Mouse (Mus musculus) embryonic facial prominence, embryonic 14.5 days (tissue): ENCODE measurements at regions not wholly inside any gene's neighbourhood (a gene's known extent, or its start where the extent isn't known, plus 50 kb on each side); places are given as distances from the start of the nearest gene placed in this dataset.

Experiments
- ATAC-seq: fragments of 200-750 bp; cut with Nextera tagmentation; 2 replicates; pipeline ENCODE4 v1.8.0; 2017; ENCODE audit warnings: low read depth, moderate number of reproducible peaks, moderate TSS enrichment
- DNase-seq: peaks from one replicate; pipeline ENCODE4 v3.0.0-alpha.2; 2015; ENCODE audit warnings: low spot score
- H3K27ac ChIP-seq: fragments of 300-500 bp; sonication (generic); replicated peaks from 2 replicates; pipeline ENCODE4 v1.5.1; 2014; ENCODE audit warnings: low read depth, mild to moderate bottlenecking, low read length, moderate library complexity
- H3K27me3 ChIP-seq: fragments of 300-500 bp; sonication (generic); replicated peaks from 2 replicates; pipeline ENCODE4 v1.6.1; 2014; ENCODE audit warnings: low read length; ENCODE audit not compliant: control insufficient read depth, insufficient read depth
- H3K36me3 ChIP-seq: fragments of 300-500 bp; sonication (generic); 2 replicates; pipeline ENCODE4 v1.6.1; 2014; ENCODE audit warnings: low read length, mixed read lengths; ENCODE audit not compliant: control insufficient read depth, insufficient read depth
- H3K4me1 ChIP-seq: fragments of 300-500 bp; sonication (generic); 2 replicates; pipeline ENCODE4 v1.6.1; 2014; ENCODE audit warnings: antibody characterized with exemption, low read length; ENCODE audit not compliant: control insufficient read depth, insufficient read depth
- H3K4me2 ChIP-seq: fragments of 300-500 bp; sonication (generic); 2 replicates; pipeline ENCODE4 v1.6.1; 2014; ENCODE audit warnings: low read depth, mild to moderate bottlenecking, low read length, moderate library complexity, mixed read lengths
- H3K4me3 ChIP-seq: fragments of 300-500 bp; sonication (generic); 2 replicates; pipeline ENCODE4 v1.5.1; 2014; ENCODE audit warnings: low read depth, mild to moderate bottlenecking, low read length
- H3K9ac ChIP-seq: fragments of 300-500 bp; sonication (generic); 2 replicates; pipeline ENCODE4 v1.6.1; 2014; ENCODE audit warnings: low read depth, mild to moderate bottlenecking, low read length, moderate library complexity, mixed read lengths
- H3K9me3 ChIP-seq: fragments of 300-500 bp; sonication (generic); 2 replicates; pipeline ENCODE4 v1.6.1; 2016; ENCODE audit warnings: low read length; ENCODE audit not compliant: control insufficient read depth
- WGBS: fragments of 180-500 bp; shearing (Covaris S2); extraction: QIAGEN DNeasy Blood & Tissue Kit; methylation state at CpG from one replicate; pipeline ENCODE4 v1.1.7; 2014; 5-methylcytosine and 5-hydroxymethylcytosine counted together

- H3K36me3 ChIP-seq, result no peaks in the 10 kb centered on the region
- ATAC-seq (no peak), DNase-seq (no peak)
- H3K4me3 ChIP-seq, result no peak overlapping the region
- no peak overlapping the region for H3K9ac ChIP-seq
- WGBS, result 75% methylated on average over 8 of the region's 8 CpGs
- peaks cover 7% of the 10 kb centered on the region for H3K4me1 ChIP-seq
- H3K4me2 ChIP-seq, result no peak overlapping the region
- H3K27me3 ChIP-seq, result no peaks in the 10 kb centered on the region
- H3K9me3 ChIP-seq, result peaks cover 12% of the 10 kb centered on the region
- no peak overlapping the region for H3K27ac ChIP-seq
Observed at GRCm38 (mm10) chr9:71364047-71364665, 121.6 kb downstream of the Polr2m start.

GRCm38 (mm10) chr9:71362401-71362800 lies 123.3 kb downstream of the Polr2m start:
- peaks cover 7% of the 10 kb centered on the region for H3K4me1 ChIP-seq
- ATAC-seq, result no peak
- H3K27me3 ChIP-seq, result no peaks in the 10 kb centered on the region
- H3K9ac ChIP-seq, result no peak overlapping the region
- H3K27ac ChIP-seq, result no peak overlapping the region; the same call in 1 of the 2 replicates
- no peaks in the 10 kb centered on the region for H3K36me3 ChIP-seq
- no peak overlapping the region for H3K4me3 ChIP-seq
- H3K9me3 ChIP-seq, result peaks cover 3% of the 10 kb centered on the region; the same call in 1 of the 2 replicates
- no peak for DNase-seq
- H3K4me2 ChIP-seq, result no peak overlapping the region

GRCm38 (mm10) chr9:71361961-71362360 lies 123.8 kb downstream of the Polr2m start:
- peak; percentile 75 for DNase-seq
- no peak overlapping the region for H3K4me2 ChIP-seq
- H3K27ac ChIP-seq, result no peak overlapping the region
- H3K9me3 ChIP-seq, result peaks cover 3% of the 10 kb centered on the region; the same call in 1 of the 2 replicates
- H3K4me1 ChIP-seq, result peaks cover 7% of the 10 kb centered on the region
- peak; percentile 65; the same call in 1 of the 2 replicates for ATAC-seq
- H3K9ac ChIP-seq, result no peak overlapping the region
- 70% methylated on average over 5 of the region's 5 CpGs for WGBS
- H3K27me3 ChIP-seq, result no peaks in the 10 kb centered on the region
- no peaks in the 10 kb centered on the region for H3K36me3 ChIP-seq
- no peak overlapping the region for H3K4me3 ChIP-seq

- no peak overlapping the region for H3K9ac ChIP-seq
- DNase-seq (no peak), ATAC-seq (no peak)
- no peak overlapping the region for H3K4me2 ChIP-seq
- H3K9me3 ChIP-seq, result peaks cover 3% of the 10 kb centered on the region; the same call in 1 of the 2 replicates
- no peak overlapping the region for H3K27ac ChIP-seq
- no peak overlapping the region for H3K4me3 ChIP-seq
- 78% methylated on average over 2 of the region's 2 CpGs for WGBS
- no peaks in the 10 kb centered on the region for H3K36me3 ChIP-seq
- no peaks in the 10 kb centered on the region for H3K27me3 ChIP-seq
- H3K4me1 ChIP-seq, result peaks cover 4% of the 10 kb centered on the region; the same call in 1 of the 2 replicates
Observed at GRCm38 (mm10) chr9:71361311-71361710, 124.4 kb downstream of the Polr2m start.

- Histone ChIP-seq H3K4me1 (peaks cover 4% of the 10 kb centered on the region; the same call in 1 of the 2 replicates), H3K27me3 (no peaks in the 10 kb centered on the region), H3K4me3 (no peak overlapping the region), H3K9me3 (peaks cover 3% of the 10 kb centered on the region; the same call in 1 of the 2 replicates), H3K27ac (no peak overlapping the region), H3K4me2 (no peak overlapping the region), H3K36me3 (no peaks in the 10 kb centered on the region), H3K9ac (no peak overlapping the region)
- 87% methylated on average over 5 of the region's 5 CpGs for WGBS
- ATAC-seq (no peak), DNase-seq (no peak)
Observed at GRCm38 (mm10) chr9:71360676-71361075, 125.1 kb downstream of the Polr2m start.

GRCm38 (mm10) chr9:71358961-71359360 lies 126.8 kb downstream of the Polr2m start:
- Histone ChIP-seq H3K27ac (no peak overlapping the region), H3K4me2 (no peak overlapping the region), H3K4me3 (no peak overlapping the region), H3K4me1 (no peaks in the 10 kb centered on the region), H3K9ac (no peak overlapping the region), H3K9me3 (peaks cover 3% of the 10 kb centered on the region; the same call in 1 of the 2 replicates), H3K36me3 (no peaks in the 10 kb centered on the region), H3K27me3 (no peaks in the 10 kb centered on the region)
- WGBS, result 29% methylated on average over 4 of the region's 4 CpGs
- ATAC-seq (no peak), DNase-seq (peak; percentile 55)

GRCm38 (mm10) chr9:71355721-71356120 lies 130.0 kb downstream of the Polr2m start:
- 72% methylated on average over 5 of the region's 5 CpGs for WGBS

More at GRCm38 (mm10) chr9:71355721-71356120, 130.0 kb downstream of the Polr2m start:
- no peak for ATAC-seq
- DNase-seq, result no peak
- Histone ChIP-seq H3K27me3 (no peaks in the 10 kb centered on the region), H3K4me1 (no peaks in the 10 kb centered on the region), H3K27ac (no peak overlapping the region), H3K9ac (no peak overlapping the region), H3K9me3 (no peaks in the 10 kb centered on the region), H3K4me2 (no peak overlapping the region), H3K36me3 (no peaks in the 10 kb centered on the region), H3K4me3 (no peak overlapping the region)
